Mouse (Mus musculus): ENCODE data around the gene Pycr1.

The Pycr1 gene

GRCm38 (mm10) chr11:120657301-120657700 lies 13.7 kb upstream of the Pycr1 start:
- DNase-seq (ENCODE audit: low read depth) = no peak

GRCm38 (mm10) chr11:120654741-120655140 lies 11.2 kb upstream of the Pycr1 start:
- DNase-seq (ENCODE audit: low read depth) = no peak

GRCm38 (mm10) chr11:120651872-120652271 lies 8.3 kb upstream of the Pycr1 start:
- DNase-seq (ENCODE audit: low read depth) = no peak

GRCm38 (mm10) chr11:120648001-120648476 lies 4.5 kb upstream of the Pycr1 start, which contains the start of gene Myadml2:
Gene Myadml2, minus strand, starts transcription at chr11:120648158.
- no peak for DNase-seq (ENCODE audit: low read depth)

- no peak for DNase-seq (ENCODE audit: low read depth)
Measured at GRCm38 (mm10) chr11:120647047-120647830, 3.7 kb upstream of the Pycr1 start.

GRCm38 (mm10) chr11:120642939-120643600 lies 499 bp downstream of the Pycr1 start:
- DNase-seq (ENCODE audit: low read depth) = no peak

DNA sequence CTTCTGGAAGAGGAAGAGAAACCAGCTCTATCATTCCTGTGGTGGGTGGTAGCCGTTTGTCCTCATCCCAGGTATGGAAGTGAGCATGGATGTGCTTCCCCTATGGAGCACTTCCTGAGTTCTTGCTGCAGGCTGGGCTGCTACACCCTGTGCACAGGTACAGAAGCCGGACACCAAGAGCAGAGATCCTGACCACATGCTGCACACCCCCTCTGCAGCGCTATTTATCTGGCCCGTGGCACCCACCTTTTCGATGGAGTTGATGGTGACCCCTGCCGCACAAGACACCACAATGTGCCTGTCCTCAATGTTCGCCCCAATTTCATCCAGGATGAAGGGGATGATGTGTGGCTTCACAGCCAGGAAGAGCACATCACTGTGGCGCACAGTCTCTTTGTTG lies 1.7 kb downstream of the Pycr1 start:
- DNase-seq (ENCODE audit: low read depth) = no peak

GRCm38 (mm10) chr11:120641255-120641654 lies 2.3 kb downstream of the Pycr1 start:
- no peak for DNase-seq (ENCODE audit: low read depth)

DNA sequence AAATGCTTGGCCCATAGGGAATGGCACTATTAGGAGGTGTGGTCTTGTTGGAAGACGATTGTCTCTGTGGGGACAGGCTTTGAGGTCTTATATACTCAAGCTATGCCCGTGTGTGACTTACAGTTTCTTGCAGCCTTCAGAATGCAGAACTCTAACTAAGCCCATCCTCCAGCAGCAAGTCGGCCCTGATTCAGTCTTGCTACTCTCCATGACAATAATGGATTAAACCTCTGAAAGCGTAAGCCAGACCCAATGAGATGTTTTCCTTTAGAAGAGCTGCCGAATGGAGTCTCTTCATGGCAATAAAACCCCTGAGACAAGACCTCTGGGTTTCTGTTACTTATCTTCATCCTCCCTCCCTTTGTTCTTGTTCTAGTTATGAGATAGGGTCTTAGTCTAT lies 8.8 kb downstream of the Pycr1 start:
- DNase-seq (ENCODE audit: low read depth) = no peak

- peak; percentile 87 for DNase-seq (ENCODE audit: low read depth)
Measured at GRCm38 (mm10) chr11:120633520-120634343, 9.8 kb downstream of the Pycr1 start, which contains the start of gene Mafg. Gene Mafg, minus strand, starts transcription at chr11:120633600.

DNA sequence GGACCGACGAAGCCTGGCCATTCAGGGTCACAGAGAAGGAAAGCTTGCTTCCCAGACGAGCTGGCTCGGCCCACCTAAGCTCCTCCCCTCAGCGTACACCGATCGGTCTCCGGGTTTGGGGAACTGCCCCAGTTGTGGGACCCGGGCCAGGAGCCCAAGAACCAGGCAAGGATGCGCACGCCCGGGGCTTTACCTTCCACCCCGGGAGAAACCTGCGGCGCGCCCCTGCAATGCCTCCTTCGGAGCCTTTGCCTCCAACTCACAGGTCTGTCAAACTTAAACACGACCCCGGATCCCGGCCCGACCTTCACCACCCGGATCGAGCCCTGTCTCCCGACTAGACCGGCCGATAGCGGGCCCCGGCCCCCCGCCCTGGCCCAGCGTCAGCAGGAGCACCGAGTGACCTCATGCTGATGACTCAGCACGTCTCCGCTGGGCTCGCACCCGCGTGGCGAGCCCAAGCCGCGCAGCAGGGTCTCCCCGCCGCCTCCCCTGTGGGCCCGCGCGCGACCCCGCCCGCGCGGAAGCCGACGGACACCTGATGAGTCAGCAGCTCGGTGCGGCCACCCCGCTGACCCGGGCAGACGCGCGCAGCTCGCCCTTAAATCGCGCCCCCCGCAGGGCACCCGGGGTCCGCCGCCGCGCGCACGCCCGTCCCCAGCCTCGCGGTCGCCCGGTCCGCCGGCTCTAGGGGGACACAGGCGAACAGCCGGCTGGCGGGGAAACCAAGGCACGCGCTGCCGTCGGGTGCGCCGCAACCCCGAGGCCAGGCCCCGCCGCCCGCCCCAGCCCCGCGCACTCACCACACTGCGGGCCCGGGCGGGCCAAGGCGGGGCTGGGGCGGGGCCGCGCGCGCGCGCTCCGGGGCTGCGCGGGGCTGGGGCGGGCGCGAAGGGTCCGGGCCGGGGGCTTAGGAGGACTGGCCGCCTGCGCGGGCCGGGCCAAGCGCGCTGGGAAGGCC lies 10.7 kb downstream of the Pycr1 start:
- peak; percentile 43 for DNase-seq (ENCODE audit: low read depth)

DNA sequence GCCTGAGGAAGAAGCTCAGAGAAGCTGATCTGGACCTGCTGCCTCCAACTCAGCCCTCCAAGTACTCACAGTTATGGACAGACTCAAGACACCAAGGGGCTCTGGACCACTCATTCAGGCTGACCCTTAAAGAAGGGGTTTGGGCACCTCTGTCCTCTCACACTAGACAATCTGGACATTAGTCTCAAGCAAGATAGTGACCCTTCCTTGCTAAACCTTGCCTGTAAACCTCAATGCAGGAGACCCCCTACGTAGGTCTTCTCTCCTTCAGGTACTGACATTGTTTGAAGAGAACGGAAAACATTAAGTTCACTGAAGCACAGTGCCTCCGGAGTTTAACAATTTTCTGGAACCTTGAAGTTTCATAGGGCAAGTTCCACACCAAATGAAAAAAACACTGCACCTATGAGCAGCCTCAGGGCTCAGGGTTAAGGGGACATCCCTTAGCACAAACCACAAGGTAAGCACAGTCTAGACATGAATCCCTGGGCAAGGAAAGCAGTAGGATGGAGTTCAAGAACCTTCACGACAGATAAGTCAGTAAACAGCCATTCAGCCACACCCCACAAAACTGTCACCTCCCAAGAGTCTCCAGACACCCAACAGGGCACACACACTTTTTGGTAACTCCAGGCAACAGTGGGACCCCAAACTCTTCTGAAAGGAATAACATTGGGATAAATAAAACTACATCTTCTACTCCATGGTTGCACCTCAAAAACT lies 11.7 kb downstream of the Pycr1 start:
- DNase-seq (ENCODE audit: low read depth) = no peak

DNA sequence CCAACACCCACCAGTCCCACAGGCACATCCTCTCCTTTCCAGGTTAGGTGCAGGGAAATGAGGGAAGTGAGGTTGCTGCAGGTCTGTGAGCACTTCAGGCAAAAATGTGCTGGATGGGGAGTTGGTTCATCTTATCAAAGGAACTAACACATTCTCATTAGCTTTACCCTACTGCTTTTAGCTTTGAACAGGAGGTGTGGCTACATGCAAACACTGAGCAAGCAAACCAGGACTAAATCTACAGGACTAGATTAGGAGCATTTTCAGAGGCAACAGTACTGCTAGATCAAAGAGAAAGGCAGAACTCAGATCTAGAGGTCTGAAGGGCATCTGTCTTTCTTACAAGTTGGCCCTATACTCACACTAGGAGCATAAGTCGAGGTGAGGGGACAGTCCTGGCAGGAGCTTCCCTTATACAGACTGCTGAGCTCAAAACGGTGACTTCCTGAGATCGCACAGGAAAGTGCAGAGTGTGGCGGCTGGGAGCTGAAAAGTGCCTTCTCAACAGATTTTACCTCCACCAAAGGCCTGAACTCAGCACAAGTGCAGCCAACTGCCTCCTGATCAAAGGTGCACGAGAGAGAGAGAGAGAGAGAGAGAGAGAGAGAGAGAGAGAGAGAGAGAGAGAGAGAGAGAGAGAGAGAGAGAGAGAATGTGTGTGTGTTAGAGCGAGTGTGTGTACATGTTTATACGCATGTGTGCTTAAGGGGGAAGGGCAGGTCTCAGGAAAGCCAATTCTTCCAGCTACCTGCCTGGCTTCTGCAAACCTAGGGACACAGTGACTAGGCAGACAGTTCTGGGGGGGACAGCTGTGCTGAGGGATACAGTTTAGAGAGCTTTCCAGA lies 12.5 kb downstream of the Pycr1 start:
- DNase-seq (ENCODE audit: low read depth) = no peak

DNA sequence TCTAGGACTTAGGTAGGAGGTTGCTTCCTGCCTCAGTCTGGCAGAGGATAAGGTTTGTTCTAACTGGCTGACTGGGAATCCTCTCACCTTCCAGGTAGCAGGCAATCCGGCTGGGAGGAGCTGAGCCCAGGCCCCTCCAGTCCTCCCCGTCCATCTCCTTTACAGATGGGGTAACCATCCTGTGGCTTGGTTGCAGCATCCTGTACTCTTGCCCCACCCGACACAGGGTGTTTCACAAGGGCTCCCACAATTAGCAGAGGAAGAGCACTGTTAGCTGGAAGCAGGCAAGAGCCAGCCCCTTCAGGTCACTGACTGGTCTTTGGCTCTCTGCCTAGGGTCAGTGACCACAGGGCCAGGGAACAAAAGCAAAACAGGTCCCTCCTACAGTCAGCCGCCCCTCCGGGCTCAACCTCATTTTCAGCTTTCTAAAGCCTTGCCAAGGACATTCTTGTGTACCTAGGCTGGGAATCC lies 13.1 kb downstream of the Pycr1 start:
- DNase-seq (ENCODE audit: low read depth) = no peak

DNA sequence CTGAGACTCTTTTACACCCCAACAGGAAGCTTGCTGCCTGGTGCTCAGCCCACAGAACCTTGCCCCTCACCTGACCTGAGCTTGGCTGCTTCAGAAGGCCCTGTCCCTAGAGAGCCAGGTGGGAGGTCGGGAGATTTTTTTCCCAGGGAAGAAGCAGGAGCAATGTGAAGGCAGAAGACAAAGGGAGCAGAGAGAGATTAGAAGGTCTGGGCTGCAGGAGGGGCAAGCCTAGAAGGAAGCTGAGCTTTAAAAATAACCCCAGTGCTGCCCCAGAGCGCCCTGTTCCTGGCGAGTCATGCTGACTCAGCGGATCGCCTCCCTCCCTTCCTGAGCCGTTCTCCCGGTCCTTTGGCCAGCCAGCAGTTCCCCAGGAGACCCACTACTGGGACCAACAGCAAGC lies 13.7 kb downstream of the Pycr1 start:
- DNase-seq (ENCODE audit: low read depth) = no peak

DNA sequence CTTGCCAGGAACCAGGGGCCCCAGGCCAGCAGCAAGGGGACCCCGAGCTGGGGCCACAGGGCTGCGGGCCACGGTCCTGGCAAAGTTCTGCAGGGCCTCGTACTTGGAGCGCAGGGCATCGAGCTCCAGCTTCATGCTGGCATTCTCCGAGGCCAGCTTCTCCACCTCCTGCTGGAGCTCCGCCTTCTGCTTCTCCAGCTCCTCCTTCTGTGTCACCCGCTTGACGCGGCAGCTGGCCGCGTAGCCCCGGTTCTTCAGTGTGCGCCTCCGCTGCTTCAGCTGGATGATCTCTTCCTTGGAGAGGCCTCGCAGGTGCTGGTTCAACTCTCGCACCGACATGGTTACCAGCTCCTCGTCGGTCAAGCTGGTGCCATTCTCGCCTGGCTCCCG lies 14.2 kb downstream of the Pycr1 start:
- no peak for DNase-seq (ENCODE audit: low read depth)

DNA sequence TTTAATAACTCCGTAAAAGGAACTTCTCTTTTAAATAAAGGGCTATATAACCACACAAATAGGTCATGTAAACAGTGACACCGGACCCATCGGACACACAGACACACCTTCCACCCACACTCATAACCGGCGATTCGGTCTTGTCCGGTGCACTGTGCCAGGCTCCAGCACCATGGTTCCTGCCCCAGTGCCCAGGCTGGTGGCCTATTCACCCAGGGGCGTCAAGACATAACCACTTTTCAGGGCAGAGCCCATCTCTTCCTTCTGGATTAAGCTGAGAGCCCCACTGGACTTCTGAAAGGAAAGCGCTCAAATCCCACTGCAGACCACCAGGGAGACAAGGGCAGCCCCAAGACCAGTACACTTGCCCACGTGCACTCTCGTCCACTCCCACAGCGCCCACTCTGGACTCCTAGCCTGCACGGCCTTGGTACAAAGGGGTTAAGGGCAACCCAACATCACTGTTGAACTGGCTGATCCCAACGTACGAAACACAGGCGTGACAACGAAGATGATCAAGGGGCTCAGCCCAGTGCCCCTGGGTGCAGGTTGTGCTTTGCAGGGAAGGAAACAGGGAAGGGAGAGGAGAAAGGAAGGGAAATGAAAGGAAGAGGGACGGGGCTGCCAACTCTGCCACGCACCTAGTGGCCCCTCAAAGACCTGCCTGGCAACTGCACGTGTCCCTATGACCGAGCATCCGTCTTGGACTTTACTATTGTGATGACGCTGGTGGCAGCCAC lies 14.8 kb downstream of the Pycr1 start:
- no peak for DNase-seq (ENCODE audit: low read depth)

DNA sequence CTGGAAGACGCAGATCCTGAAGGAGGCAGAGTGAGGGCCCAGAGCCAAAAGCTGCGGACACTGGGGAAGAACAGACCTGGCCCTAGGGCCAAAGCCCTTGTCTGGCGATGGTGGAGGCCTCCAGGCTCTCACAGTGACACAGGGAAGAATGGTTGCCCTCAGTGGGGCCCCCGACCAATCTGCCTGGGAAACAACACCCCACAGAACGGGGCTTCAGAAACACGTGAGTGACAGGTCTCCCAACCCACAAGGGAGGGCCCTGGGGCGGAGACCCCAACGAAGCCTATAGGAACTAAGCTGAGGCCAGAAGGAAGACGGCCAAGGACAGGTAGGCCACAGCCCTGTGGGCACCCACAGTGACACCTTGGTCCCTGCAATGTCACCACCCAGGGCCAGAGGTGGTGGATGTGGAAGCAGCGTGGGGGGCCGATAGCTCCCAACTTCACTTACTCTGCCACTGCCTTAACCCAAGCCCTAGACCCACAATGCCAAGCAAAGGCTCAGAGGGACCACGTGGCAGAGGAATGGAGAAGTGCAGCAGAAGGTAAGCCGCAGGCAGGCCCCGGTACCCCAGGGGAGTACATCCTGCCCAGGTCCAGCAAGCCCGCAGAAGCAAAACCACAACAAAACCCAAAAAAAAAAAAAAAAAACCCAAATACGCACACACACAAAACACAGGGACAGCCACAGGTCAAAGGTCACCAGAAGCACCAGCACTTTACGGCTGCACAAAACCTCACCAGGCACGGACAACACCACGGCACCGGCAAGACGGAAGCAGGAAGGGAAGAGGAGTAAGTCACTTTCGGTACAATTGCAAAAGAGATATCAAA lies 15.9 kb downstream of the Pycr1 start:
- no peak for DNase-seq (ENCODE audit: low read depth)
